Mouse (Mus musculus) kidney, adult 9 months (tissue): ENCODE data around the gene Epb41l1.
"Not testable (repeated sequence)": the region's sequence is repeated elsewhere in the genome, so short reads cannot be mapped to it uniquely, and the experiment has no call there.

ENCODE experiments used
- DNase-seq: peaks from one replicate; pipeline ENCODE4 v3.0.0; 2022

Epb41l1 gene

GRCm38 (mm10) chr2:156420694-156421380 lies at the start of gene Epb41l1:
Gene Epb41l1 (plus strand): TSS chr2:156420909.
- peak; percentile 68 for DNase-seq

- no peak for DNase-seq
These were observed 43.8 kb upstream of the Epb41l1 start for GRCm38 (mm10) chr2:156376956-156377355.

- DNase-seq = no peak
These were observed 40.8 kb upstream of the Epb41l1 start for GRCm38 (mm10) chr2:156379929-156380328.

GRCm38 (mm10) chr2:156381350-156381749 lies 39.4 kb upstream of the Epb41l1 start:
- no peak for DNase-seq

DNA sequence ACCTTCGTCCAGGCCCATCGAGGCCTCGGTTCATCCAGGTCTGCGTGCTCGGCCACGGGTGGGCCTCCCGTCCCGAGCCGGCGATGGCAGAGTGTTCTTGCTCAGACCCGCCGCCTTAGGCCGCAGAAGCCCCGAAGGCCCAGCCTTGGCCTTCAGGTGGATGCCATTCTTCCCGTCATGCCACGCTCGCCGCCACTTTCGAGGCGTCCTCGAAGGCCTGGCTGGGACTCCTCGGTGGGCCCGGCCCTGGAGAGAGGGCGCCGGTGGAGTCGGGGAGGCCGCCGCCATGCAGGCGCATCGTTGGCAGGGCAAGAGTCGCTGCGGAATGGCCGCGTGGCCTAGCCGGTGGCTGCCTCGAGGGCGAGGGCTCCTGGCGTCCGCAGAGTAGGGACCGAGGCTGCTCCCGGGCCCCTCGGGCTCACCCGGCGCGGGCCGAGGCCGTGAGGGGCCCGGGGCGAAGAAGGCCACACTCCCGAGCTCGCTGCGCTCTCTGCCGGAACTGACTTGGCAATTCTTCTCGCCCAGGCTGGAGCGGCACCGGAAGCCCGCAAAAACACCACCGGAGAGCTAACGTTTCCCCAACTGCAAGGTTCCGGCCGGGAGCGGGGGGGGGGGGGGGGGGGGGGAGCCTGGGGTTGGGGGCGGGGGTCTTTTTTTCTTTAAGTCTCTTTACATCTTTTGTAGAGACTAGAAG lies 28.1 kb upstream of the Epb41l1 start:
- DNase-seq = peak; percentile 80

GRCm38 (mm10) chr2:156393155-156393828 lies 27.4 kb upstream of the Epb41l1 start:
- peak; percentile 12 for DNase-seq

GRCm38 (mm10) chr2:156394282-156394681 lies 26.4 kb upstream of the Epb41l1 start:
- DNase-seq = no peak

GRCm38 (mm10) chr2:156396096-156396495 lies 24.6 kb upstream of the Epb41l1 start:
- no peak for DNase-seq

GRCm38 (mm10) chr2:156397988-156398387 lies 22.7 kb upstream of the Epb41l1 start:
- no peak for DNase-seq

- no peak for DNase-seq
These were observed 21.2 kb upstream of the Epb41l1 start for GRCm38 (mm10) chr2:156399485-156399884.

DNA sequence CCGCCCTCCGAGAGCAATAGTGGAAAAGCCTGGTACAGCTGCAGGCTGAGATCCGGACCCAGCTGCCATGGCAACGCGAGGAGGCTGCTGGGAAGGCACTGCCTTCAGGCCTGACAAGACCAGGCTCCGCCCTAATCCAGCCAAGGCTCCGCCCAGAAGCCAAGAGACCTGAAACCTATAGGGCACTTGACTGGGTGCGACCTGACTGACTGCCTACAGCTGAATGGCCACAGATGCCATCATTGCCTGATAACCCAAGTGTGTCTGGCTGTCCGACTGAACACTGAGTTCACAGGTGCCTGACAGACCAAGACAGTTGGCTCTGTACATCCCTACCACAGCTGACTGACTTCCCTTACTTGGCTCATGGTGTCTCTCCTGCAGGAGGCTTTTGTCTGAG lies 19.4 kb upstream of the Epb41l1 start:
- no peak for DNase-seq

GRCm38 (mm10) chr2:156402036-156402435 lies 18.7 kb upstream of the Epb41l1 start:
- DNase-seq = no peak

DNA sequence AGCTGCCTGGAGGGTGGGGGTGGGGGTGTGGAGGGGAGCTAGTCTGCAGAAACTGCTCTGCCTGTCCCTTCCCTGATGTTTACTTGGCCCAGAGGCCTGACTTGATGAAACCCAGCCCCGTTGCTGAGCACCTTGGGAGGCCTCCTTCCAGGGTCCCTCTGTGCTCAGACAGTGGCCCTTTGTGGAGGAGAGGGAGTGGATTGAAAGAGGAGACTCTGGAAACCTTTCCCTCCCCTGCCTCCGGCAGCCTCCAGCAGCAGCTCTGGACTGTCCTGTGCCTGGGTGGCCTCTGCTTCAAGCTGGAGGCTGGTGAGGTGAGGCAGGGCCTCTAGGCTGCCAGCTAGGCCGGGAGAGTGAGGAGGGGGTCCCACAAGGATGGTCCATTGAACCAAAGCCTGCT lies 13.7 kb upstream of the Epb41l1 start:
- DNase-seq = no peak

GRCm38 (mm10) chr2:156408168-156408567 lies 12.5 kb upstream of the Epb41l1 start:
- no peak for DNase-seq

- DNase-seq = not testable (repeated sequence)
These were observed 9.4 kb upstream of the Epb41l1 start for GRCm38 (mm10) chr2:156411348-156411747.

DNA sequence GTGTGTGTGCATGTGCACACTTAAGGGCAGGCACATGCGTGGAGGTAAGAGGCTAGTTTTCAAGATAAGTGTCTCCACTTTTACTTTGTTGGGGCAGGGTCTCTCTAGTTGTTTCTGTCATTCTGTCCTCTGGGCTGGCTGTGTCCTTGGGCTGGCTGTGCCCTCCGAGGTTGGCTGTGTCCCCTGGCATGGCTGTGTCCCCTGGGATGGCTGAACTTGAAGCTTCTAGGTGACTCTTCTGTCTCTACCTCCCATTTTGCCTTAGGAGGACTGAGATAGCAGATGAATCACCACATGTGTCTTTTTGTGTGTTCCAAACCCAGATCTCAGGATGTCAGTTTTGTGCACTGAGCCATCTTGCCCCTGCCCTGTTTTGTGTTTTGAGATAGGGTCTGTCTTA lies 5.7 kb upstream of the Epb41l1 start:
- DNase-seq = no peak

DNA sequence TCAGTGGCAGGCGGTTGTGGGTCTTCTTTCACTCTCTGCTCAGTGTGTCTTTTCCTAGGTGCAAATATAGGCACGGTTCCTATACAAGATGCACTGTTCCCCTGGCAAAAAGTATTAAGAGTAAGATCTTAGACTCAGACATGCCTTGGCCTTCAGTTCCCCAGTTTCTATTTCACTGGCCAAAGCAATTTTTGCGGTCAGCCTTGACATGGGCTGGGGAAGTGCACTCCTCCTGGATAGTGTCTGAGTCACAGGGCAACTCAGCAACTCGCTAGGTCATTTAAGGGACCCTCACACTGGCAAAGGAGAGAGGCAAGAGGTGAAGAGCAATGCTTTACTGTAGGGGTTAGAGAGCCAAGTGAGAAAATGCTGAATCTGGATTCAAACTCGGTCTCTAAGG lies 5.0 kb upstream of the Epb41l1 start:
- no peak for DNase-seq

DNA sequence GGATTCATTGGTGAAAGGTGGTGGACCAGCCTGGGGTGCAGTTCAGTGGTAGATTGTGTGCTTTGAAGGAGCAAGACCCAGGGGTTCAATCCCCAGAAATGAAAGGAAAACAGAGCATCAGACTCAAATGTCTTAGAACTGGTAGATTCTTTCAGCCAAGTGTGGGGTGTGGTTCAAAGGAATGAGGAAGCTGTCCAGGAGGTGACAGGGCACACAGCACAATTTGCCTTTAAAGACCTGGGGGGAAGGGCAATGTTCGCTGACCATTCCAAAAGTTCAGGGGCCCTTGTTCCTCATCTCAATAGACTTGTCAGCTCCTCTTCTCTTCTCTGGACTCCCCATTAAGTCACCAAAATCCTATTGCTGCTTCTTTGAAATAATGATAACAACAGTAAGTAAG lies 3.5 kb upstream of the Epb41l1 start:
- no peak for DNase-seq

GRCm38 (mm10) chr2:156418467-156418866 lies 2.2 kb upstream of the Epb41l1 start:
- no peak for DNase-seq

DNA sequence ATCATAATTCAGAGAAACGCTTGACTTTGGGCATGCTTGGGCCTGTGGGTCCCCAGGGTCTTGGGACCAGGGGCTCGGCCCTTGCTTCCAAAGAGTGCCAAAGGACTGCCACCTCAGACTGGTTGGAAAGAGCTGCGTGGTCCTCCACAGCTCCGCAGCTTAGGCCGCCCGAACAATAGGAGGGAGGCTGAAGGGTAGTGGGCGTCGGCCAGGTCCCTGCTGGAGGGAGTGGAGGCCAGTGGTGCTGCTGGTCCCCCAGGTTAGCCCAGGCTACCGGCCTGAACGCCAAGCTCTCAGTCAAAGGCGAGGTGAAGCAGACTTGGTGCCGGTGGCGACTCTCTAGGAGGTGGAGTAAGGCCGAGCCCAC lies 399 bp upstream of the Epb41l1 start:
- no peak for DNase-seq

GRCm38 (mm10) chr2:156421381-156422110 lies 837 bp downstream of the Epb41l1 start:
- no peak for DNase-seq

GRCm38 (mm10) chr2:156422631-156423030 lies 1.9 kb downstream of the Epb41l1 start:
- DNase-seq = no peak

DNA sequence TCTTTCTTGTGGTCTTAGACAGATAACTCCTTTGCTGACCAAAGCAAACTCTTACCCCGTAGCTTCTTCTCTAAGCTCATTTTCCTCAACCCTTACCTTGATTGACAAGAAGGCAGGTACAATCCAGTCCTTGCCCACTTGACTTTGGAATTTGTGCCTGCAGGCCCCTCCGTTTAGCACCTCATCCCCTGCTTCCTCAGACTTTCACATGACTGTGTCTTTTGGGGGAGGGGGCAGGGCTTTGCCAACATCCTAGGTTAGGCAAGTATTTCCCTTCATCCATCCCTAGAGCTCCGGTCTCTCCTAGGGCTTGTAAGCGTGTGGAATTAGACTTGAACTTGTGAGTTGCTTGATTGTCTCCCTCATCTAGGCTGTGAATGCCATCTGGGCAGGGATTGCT lies 3.0 kb downstream of the Epb41l1 start:
- no peak for DNase-seq
